Mouse (Mus musculus) embryo, embryonic 11 days (tissue): ENCODE measurements around the gene Zfp764.
"Not testable (repeated sequence)": the region's sequence is repeated elsewhere in the genome, so short reads cannot be mapped to it uniquely, and the experiment has no call there.

Source experiments
- DNase-seq: peaks from one replicate; pipeline ENCODE4 v3.0.0-alpha.2; 2015

Zfp764 gene

DNA sequence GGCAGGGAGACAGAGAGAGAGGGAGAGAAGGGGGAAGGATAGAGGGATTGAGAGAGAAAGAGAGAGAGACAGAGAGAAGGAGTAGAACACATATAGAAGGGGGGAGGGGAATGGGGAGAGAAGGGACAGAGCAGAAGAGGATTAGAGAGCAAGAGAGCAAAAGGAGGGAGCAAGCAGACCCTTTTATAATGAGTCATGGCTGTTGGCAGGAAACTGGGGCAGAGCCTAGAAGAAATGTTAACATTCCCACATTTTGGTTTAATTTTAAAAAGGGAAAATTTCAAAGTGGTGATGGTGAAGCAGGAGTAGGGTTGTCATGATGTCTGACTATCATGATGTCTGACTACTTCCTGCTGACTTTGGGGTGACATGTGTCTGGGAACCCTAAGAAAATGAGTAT, 18.4 kb downstream of the Zfp764 start:
- not testable (repeated sequence) for DNase-seq

DNA sequence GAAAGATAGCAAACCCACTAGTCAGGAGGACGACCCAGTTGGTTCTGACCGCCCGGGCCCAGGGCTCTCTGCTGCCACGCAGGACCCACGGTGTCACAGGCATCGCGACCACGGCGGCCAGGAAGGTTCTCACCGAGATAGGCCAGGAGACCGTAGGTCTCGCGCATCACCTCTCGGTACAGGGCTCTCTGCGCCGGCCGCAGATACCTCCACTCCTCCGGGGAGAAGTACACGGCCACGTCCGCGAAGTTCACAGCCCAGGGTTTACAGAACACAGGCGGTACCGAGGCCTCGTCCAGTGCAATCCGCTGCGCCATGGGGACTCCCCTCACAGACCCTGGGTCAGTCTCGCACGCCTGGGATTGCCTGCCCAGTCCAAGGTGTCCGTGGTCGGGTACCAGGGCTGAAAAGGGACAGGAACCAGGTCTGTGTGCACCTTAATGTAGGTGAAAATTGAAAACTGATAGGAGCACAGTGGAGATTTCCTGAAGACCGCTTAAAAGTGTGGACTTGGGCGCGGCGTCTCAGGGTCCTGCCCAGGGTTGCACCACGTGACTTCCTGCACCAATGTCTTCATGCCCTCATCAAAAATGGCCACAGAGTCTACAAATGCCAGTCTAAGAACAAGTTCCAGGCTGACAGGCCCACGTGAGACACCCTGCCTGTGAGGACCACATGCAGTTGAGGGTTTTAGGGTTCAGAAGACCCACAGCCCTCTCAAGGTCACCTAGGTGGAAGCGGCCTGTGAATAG, 19.8 kb downstream of the Zfp764 start, which contains the start of gene 9130019O22Rik:
9130019O22Rik (minus strand) TSS at position 526 of the 752 bp plus-strand sequence.
- DNase-seq, result peak; percentile 91

DNA sequence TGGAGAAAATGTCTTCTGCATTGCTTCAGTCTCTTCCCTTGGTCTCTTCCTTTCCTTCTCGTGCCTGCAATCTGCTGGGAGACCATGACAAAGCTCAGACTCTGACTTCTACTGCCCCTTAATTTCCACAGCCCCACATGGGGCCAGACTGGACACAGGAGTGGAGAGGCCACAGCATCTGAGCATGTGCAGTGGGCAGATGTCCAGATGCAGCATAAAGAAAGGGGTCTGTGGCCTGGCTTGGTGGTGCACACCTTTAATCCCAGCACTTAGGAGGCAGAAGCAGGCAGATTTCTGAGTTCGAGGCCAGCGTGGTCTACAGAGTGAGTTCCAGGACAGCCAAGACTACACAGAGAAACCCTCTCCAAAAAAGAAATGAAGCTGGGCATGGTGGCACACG, 21.1 kb downstream of the Zfp764 start:
- not testable (repeated sequence) for DNase-seq

DNA sequence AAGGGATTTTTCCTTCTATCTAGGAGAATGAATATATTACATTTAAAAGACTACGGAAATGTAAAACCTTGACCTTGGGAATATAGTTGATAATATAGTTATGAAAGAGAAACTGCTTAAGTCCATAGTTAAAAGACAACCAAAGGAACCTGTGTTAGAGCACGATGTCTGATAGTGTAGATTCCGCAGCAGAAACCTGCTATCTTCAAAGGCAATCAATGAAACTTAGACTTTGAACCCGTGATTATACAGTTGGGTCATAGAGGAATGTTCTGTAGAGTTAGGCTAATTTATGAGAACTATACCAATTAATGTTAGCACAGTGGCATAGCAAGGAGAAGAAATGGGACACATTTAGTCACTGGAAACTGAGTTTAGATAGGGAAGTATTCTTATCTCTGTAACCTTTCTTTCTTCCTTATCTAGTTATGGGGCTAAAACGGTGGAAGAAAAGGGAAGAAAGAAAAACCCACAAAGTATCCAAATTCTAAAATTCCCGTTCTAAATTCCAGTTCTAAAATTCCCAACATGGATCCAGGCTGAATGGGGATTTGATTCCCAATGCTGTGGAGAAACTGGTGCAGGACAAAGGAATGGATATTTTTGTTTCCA, 28.2 kb downstream of the Zfp764 start:
- no peak for DNase-seq

DNA sequence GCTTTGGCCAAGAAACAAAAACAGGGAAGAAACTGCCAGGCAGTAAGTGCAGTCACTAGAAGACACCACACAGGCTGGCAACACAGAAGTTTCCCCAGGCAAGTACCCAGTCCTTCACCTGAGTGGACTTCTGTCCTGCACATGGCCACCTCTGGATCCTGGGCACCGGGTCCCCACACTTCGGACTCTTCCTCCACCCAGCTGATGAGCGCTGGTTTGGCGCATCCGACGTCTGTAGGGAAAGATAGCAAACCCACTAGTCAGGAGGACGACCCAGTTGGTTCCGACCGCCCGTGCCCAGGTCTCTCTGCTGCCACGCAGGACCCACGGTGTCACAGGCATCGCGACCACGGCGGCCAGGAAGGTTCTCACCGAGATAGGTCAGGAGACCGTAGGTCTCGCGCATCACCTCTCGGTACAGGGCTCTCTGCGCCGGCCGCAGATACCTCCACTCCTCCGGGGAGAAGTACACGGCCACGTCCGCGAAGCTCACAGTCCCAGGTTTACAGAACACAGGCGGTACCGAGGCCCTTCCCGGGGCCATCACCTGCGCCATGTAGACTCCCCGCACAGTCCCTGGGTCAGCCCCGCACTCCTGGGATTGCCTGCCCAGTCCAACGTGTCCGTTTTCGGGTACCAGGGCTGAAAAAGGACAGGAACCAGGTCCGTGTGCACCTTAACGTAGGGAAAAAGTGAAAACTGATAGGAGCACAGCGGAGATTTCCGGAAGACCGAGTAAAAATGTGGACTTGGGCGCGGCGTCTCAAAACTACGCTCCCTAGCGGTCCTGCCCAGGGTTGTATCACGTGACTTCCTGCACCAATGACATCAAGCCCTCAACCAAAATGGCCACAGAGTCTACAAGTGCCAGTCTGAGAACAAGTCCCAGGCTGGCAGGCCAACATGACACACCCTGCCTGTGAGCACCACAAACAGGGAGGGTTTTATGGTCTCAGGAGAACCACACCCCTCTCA, 31.1 kb downstream of the Zfp764 start, which contains the start of gene Zfp747:
Zfp747 (minus strand) TSS at position 780 of the 975 bp plus-strand sequence.
- DNase-seq, result peak; percentile 95

DNA sequence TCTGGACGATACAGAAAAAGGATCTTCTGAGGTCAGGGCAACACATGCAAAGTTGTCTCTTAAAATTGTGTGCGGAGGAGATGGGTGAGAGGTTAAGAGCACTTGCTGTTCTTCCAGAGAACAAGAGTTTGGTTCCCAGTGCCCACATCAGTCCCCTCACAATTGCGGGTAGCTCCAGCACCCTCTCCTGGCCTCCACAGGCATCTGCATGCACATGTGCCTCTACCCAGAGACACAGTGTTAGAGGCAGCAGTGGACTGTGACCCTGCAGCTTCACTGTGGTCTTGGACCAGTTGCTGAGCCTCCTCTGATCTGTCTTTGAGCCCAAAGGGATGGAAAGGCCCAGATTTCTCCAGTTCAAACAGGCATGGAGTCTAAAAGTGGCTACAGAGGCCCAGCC, 34.8 kb downstream of the Zfp764 start:
- not testable (repeated sequence) for DNase-seq

DNA sequence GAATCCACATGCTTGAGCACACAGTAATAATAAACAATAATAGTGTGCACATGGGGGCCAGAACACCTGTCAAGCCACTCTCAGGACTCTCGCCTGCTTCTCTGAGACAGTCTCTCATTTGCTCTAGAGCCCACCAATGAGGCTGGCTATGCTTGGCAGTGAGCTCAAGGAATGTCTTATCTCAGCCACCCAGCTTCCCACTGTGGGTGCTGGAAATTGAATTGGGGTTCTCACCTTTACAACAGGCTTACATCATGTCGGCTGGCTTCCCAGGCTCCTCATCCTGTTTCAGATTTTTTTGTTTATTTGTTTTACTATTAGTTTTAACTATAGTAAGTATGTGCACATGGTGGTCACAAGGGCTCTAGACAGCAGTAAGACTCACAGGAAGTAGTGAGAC, 35.4 kb downstream of the Zfp764 start:
- DNase-seq, result no peak

DNA sequence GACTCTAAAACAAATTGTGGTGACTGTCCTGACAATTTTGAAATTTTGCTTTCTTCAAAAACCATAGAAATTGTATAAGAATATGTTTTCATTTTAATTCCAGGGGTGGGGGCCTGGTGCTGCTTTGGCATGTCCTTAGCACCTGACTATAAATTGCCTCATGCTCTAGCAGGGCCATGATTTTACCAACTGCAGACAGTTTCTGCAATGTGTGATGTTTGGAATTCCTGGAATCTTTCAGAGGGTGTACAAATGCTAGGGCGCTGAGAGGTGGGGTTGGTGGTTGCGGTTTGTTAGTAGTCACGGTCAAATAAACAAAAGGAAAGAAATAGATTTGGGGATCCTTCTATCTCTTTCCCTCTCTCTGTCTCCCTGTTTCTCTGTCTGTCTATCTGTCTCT, 40.4 kb downstream of the Zfp764 start:
- DNase-seq, result no peak

DNA sequence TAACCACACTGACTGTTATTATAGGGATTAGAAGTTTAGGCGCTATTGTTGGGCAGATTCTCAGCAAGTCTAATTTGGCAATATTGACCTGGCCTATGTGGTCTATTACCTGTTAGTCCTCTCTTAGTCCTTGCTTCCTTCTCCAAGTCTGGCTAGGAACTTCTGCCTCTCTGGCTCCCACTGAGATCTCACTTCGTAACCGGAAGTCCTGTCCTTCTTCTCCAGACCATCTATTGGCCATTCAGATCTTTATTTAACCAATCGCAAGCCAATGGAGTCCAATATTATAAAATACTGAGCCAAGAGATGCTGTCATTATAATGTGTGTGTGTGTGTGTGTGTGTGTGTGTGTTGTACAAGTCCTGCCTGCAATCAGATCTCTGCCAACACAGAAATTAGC, 42.5 kb downstream of the Zfp764 start:
- DNase-seq, result no peak

DNA sequence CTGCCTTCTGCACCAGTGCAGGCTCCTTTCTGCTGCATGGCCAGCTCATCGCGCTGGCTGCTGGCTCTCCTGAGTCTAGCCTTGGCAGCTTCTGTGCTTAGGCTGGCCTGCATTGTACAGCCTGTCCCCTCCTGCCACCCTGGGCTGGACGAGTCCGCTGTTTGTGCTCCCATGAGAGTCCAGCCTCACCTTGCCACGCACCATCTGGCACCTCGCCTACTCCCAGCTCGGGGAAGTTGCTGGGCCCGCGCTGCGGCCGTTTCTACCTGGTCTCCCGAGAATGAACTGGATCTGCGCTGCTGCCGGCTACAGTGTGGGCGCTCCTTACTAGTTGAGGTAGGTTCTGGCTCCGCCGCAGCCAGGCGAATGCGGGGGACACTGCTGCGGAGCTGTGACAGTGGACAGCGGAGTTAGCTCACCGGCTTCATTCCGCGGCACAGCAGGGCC, 43.1 kb downstream of the Zfp764 start:
- peak; percentile 56 for DNase-seq

DNA sequence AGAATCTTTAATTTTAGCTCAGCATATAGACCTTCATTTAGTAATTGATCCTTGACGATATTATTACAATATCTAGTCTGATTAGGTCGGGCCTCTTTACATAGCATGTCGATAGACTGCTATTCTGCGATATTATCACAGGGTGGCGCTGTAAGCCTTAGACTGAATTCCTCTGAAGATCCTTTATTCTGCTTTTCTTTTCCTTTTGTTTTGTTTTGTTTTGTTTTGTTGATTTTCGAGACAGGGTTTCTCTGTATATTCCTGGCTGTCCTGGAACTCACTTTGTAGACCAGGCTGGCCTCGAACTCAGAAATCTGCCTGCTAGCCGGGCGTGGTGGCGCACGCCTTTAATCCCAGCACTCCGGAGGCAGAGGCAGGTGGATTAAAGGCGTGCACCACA, 44.2 kb downstream of the Zfp764 start:
- peak; percentile 75 for DNase-seq

DNA sequence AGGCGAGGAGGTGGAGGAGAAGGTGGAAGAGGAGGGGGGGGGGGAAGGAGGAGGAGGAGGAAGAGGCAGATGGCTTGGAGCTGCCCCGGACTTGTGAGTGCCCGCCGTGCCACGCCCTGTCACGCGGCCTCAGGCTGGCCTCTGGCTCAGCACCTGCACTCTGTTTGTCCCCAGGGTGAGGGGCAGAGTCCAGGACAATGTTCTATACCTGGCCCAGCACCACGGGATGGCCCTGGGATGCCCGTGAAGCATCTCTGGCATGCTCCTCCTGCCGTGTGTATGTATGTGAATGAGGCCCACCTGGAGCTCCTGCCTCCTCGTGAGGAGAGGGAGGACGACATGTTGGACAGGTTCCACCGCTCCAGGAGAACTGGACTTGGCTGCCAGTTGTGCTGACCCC, 45.2 kb downstream of the Zfp764 start:
- no peak for DNase-seq

DNA sequence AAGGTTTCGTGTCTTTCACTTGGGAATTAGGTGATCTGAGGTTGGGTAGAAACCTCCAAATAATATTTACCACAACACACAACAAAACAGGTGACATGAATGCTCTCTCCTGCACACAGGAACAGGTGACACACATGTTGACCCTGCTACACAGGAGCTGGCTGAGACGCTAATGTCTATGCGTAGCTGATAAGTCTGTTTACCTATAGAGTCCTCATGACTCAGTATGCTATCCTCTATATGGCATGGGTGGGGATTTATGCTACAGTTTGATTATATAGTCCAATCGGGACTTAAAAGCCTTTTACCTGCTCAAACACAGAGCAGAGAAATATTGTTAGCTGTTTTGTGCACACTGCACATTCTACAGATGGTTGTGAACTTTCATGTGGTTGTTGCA, 46.4 kb downstream of the Zfp764 start:
- DNase-seq, result no peak

DNA sequence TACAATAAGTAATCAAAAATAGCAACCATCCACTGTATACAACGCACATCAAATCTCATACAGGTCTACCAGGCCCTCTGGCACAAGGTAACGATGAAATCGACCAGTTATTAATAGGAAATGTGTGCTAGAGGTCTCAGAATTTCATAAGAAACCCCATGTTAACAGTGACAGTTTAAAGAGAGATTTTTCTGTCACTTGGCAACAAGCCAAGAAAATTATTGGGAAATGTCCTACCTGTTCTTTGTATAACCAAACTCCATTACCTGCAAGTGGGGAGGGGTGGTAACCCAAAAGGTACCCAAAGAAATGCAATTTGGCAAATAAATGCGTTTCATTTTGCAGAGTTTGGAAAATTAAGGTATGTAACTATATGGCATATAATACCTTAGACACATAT, 48.1 kb downstream of the Zfp764 start:
- DNase-seq, result no peak

DNA sequence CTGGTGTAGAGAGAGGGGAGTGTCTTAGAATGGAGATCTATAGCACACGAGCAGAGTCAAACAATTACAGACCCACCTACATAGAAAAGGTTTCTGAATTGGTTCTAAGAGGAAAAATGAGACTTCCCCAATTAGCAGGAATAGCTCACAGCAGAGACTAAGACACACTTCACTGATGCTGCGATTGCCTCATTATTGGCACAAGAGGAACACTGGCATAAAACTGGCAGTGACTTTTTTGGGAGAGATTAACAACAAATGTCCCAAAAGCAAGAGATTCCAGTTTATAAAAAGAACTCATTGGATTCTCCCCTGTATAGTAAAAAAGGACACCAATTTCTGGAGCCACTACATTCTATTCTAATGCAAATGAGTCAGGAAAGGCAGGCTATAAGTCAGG, 48.8 kb downstream of the Zfp764 start:
- DNase-seq, result no peak

DNA sequence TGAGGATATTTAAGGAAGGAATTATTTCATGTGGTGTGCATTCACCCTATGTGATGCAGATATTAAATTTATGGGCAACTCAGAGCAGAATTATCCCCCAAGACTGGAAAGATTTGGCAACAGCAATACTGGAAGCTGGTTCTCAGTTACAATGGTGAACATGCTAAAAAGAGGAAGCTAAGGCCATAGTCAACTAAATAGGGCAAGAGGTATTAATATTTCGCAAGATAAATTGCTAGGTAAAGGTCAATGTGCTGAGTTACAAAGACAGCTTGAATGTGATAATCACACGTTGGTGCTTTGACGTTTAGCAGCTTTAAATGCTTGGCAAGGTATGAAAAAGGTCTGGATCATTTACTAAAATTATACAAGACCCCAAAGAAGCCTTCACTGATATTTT, 50.8 kb downstream of the Zfp764 start:
- no peak for DNase-seq
